In the genomic region with DNA sequence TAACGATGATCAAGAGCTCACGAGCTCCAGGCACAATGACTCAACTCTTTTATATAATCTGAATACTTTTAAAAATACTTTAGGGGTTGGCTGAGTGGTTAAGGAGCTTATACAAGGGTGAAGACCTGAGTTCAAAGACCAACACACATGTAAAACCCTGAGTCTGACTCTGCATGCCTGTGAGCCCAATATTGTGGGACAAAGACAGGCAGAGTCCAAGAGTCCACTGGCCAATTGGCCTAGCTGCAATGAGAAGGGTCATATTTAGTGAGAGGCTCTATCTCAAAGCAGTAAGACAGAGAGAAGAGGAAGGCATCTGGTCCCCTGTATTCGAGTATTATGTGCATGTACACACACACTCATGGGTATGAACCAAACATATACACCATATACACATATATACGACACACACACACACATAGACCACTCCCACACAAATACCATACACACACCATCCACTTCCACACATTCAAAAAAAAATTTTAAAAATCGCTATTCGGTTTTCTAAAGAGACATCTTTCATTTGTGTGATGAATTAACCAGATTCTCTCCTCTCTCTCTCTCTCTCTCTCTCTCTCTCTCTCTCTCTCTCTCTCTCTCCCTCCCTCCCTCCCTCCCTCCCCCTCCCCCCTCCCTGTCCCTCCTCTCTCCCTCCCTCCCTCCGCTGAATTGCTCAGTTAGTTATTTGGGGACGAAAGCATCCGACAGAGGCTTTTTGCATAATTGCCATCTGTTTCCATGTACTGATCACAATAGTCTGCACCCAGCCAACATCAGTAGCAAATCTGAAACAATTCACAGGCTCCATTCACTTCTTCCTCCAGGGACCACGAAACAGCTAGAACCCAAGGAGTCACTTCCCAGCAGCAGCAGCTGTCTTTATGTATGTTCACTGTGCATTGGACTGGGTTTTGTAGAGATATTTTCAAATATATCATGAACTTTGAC, we compare ENCODE assay signal across 15 mouse cellular contexts. TPM values are rescaled to one million over a fixed set of nuclear protein-coding genes. Genes with fewer than 3 reads are reported as not detected.
A peak's percentile ranks its signal among the peaks of the same experiment; 100 is the strongest.
DNase-seq lines count a peak whose midpoint lies in the region; ATAC-seq lines count a peak whose summit lies in the region.
"Had no signal": no experiment of that assay in that cellular context is flagged by ENCODE, and none has a peak within 500 bp of the region (broad histone marks: within the 10 kb centered on the region; RNA-seq: fewer than 3 reads in every experiment).

No protein-coding gene starts in this region.

- no peaks in the 10 kb centered on the region for H3K9me3 ChIP-seq in forebrain, embryonic 13.5 days (replicated peaks)
- no peaks in the 10 kb centered on the region for H3K9me3 ChIP-seq in forebrain, embryonic 11.5 days (ENCODE audit: control insufficient read depth, low read length)
- H3K9me3 ChIP-seq in neural tube, embryonic 15.5 days (replicated peaks), result no peaks in the 10 kb centered on the region
- H3K9me3 ChIP-seq: embryonic facial prominence, embryonic 10.5 days; heart, embryonic 15.5 days; limb, embryonic 12.5 days had no signal

- H3K27me3 ChIP-seq in forebrain, embryonic 13.5 days, result no peaks in the 10 kb centered on the region; the same call in none of the 2 replicates
- no peaks in the 10 kb centered on the region for H3K27me3 ChIP-seq in forebrain, embryonic 11.5 days (ENCODE audit: control insufficient read depth, insufficient read depth, low read length)
- H3K27me3 ChIP-seq in neural tube, embryonic 15.5 days (replicated peaks), result no peaks in the 10 kb centered on the region
- H3K27me3 ChIP-seq: heart, embryonic 15.5 days had no signal

- H3K27ac ChIP-seq in forebrain, embryonic 13.5 days, result no peak overlapping the region
- H3K27ac ChIP-seq in forebrain, embryonic 11.5 days (ENCODE audit: low read depth, low read length), result no peak overlapping the region
- 0 out of 2 replicates have a peak overlapping the region, but pooled peaks have one; percentile 23 for H3K27ac ChIP-seq in neural tube, embryonic 15.5 days (replicated peaks)
- H3K27ac ChIP-seq: embryonic facial prominence, embryonic 10.5 days; heart, embryonic 15.5 days; limb, embryonic 12.5 days; macrophage had no signal

- no peak overlapping the region for H3K4me2 ChIP-seq in forebrain, embryonic 13.5 days
- H3K4me2 ChIP-seq in forebrain, embryonic 11.5 days (ENCODE audit: low read depth, low read length, severe bottlenecking), result no peak overlapping the region
- H3K4me2 ChIP-seq in neural tube, embryonic 15.5 days, result no peak overlapping the region
- H3K4me2 ChIP-seq: heart, embryonic 15.5 days; limb, embryonic 12.5 days had no signal

- no peak for DNase-seq in forebrain, embryonic 11.5 days (ENCODE audit: low spot score)
- DNase-seq in kidney, postnatal 25 days, result peak; percentile 42 to 67
- DNase-seq in kidney, postnatal 4 days, result no peak
- DNase-seq in right cerebral cortex, adult 2 months (ENCODE audit: low spot score in 2 of 2), result peak; percentile 29 to 36
- no peak for DNase-seq in right cerebral cortex, postnatal 4 days
- DNase-seq in left cerebral cortex, adult 8-10 months (ENCODE audit: low spot score in 2 of 2), result no peak
- DNase-seq: adrenal gland, adult 8-10 months; cerebellum, postnatal 10 days; liver, postnatal 0 days had no signal

- peak; percentile 79 for ATAC-seq in forebrain, embryonic 13.5 days
- ATAC-seq in forebrain, embryonic 11.5 days (replicated peaks; ENCODE audit: low FRiP score), result no peak
- peak; percentile 63 for ATAC-seq in neural tube, embryonic 15.5 days (ENCODE audit: low FRiP score)
- ATAC-seq: liver, postnatal 0 days had no signal

- WGBS in forebrain, embryonic 13.5 days, result 54% methylated on average over 10 of the region's 10 CpGs
- 69% methylated on average over 10 of the region's 10 CpGs for WGBS in forebrain, embryonic 11.5 days
- 56% methylated on average over 10 of the region's 10 CpGs for WGBS in neural tube, embryonic 15.5 days

- no peak overlapping the region for H3K4me3 ChIP-seq in forebrain, embryonic 13.5 days
- no peak overlapping the region for H3K4me3 ChIP-seq in forebrain, embryonic 11.5 days (ENCODE audit: low read depth, low read length)
- H3K4me3 ChIP-seq in neural tube, embryonic 15.5 days (replicated peaks), result no peak overlapping the region
- H3K4me3 ChIP-seq: embryonic facial prominence, embryonic 10.5 days; heart, embryonic 15.5 days; limb, embryonic 12.5 days had no signal

- no peak overlapping the region for H3K9ac ChIP-seq in forebrain, embryonic 13.5 days
- no peak overlapping the region for H3K9ac ChIP-seq in forebrain, embryonic 11.5 days (ENCODE audit: low read length)
- H3K9ac ChIP-seq in neural tube, embryonic 15.5 days (replicated peaks), result no peak overlapping the region
- H3K9ac ChIP-seq: heart, embryonic 15.5 days; limb, embryonic 12.5 days; liver, postnatal 0 days had no signal

- H3K4me1 ChIP-seq in forebrain, embryonic 13.5 days, result peaks cover 5% of the 10 kb centered on the region; the same call in 1 of the 2 replicates
- no peaks in the 10 kb centered on the region for H3K4me1 ChIP-seq in forebrain, embryonic 11.5 days (replicated peaks; ENCODE audit: control insufficient read depth, insufficient read depth, low read length)
- peaks cover 7% of the 10 kb centered on the region; the same call in 1 of the 2 replicates for H3K4me1 ChIP-seq in neural tube, embryonic 15.5 days
- H3K4me1 ChIP-seq: embryonic facial prominence, embryonic 10.5 days; limb, embryonic 12.5 days had no signal

- no peaks in the 10 kb centered on the region for H3K36me3 ChIP-seq in forebrain, embryonic 13.5 days (ENCODE audit: poor library complexity, severe bottlenecking)
- no peaks in the 10 kb centered on the region for H3K36me3 ChIP-seq in forebrain, embryonic 11.5 days (ENCODE audit: control insufficient read depth, insufficient read depth, low read length)
- no peaks in the 10 kb centered on the region for H3K36me3 ChIP-seq in neural tube, embryonic 15.5 days
- H3K36me3 ChIP-seq: embryonic facial prominence, embryonic 10.5 days; heart, embryonic 15.5 days; limb, embryonic 12.5 days had no signal

RNA-seq across cellular contexts. Expression of a gene that starts 7.4 kb away (rescaled TPM):
- 2.1 and 2.6 TPM in 2 replicates for polyA plus RNA-seq in forebrain, embryonic 13.5 days (2015; fragmentation: Nextera tagmentation; extraction: Ambion mirVana)
- polyA plus RNA-seq in forebrain, embryonic 11.5 days (2014; fragmentation: Nextera tagmentation; extraction: Ambion mirVana), result 1.8 and 1.9 TPM in 2 replicates
- 11.4 and 19.3 TPM in 2 replicates for polyA plus RNA-seq in neural tube, embryonic 15.5 days (2015; fragmentation: Nextera tagmentation; extraction: Ambion mirVana)
- total RNA-seq in left cerebral cortex, adult 8-10 months (2022), result 1 to 10 TPM; 3.3 to 6.7 (median 5.0) TPM
- polyA plus RNA-seq: macrophage had no signal

RNA-seq across cellular contexts. Expression of a gene that starts 51.5 kb away (rescaled TPM):
- 23.8 and 28.9 TPM in 2 replicates for polyA plus RNA-seq in forebrain, embryonic 13.5 days (2015; fragmentation: Nextera tagmentation; extraction: Ambion mirVana)
- polyA plus RNA-seq in forebrain, embryonic 11.5 days (2014; fragmentation: Nextera tagmentation; extraction: Ambion mirVana), result 25.2 and 28.2 TPM in 2 replicates
- 45.6 and 48.7 TPM in 2 replicates for polyA plus RNA-seq in neural tube, embryonic 15.5 days (2015; fragmentation: Nextera tagmentation; extraction: Ambion mirVana)
- total RNA-seq in left cerebral cortex, adult 8-10 months (2022), result 10 to 100 TPM; 62.7 to 70.1 (median 65.9) TPM

RNA-seq across cellular contexts. Expression of a gene that starts 51.6 kb away (rescaled TPM):
- 399 and 412 TPM in 2 replicates for polyA plus RNA-seq in forebrain, embryonic 13.5 days (2015; fragmentation: Nextera tagmentation; extraction: Ambion mirVana)
- 436 and 475 TPM in 2 replicates for polyA plus RNA-seq in forebrain, embryonic 11.5 days (2014; fragmentation: Nextera tagmentation; extraction: Ambion mirVana)
- 184 and 185 TPM in 2 replicates for polyA plus RNA-seq in neural tube, embryonic 15.5 days (2015; fragmentation: Nextera tagmentation; extraction: Ambion mirVana)
- 100 to 1,000 TPM in 3 of 4 experiments, 10 to 100 TPM in 1; 98.9 to 115 (median 104) TPM for total RNA-seq in left cerebral cortex, adult 8-10 months (2022)

Comparison
In these comparisons a context has a peak if more than half of its experiments do, and no peak if none do; other contexts are left out.
1. DNase-seq: peak in kidney, postnatal 25 days (2 of 2) and right cerebral cortex, adult 2 months (2 of 2); none in forebrain, embryonic 11.5 days (single experiment), kidney, postnatal 4 days (0 of 2), right cerebral cortex, postnatal 4 days (single experiment) and left cerebral cortex, adult 8-10 months (0 of 2).